Mouse (Mus musculus): ENCODE data around the gene Gdi2. TPM values are rescaled to one million over a fixed set of nuclear protein-coding genes. Genes with fewer than 3 reads are reported as not detected.
"Not testable (repeated sequence)": the region's sequence is repeated elsewhere in the genome, so short reads cannot be mapped to it uniquely, and the experiment has no call there.

The Gdi2 gene
- total RNA-seq (2014; rRNA removed): 185 and 300 TPM in 2 replicates
- polyA plus RNA-seq (2015; fragmentation: Nextera tagmentation; extraction: Ambion mirVana): 396 and 400 TPM in 2 replicates

- H3K4me2 ChIP-seq (ENCODE audit: low read depth, low read length): peak within 1 kb of the TSS; percentile 87
- H3K4me3 ChIP-seq (ENCODE audit: low read length): peak within 1 kb of the TSS; percentile 99
- DNase-seq (ENCODE audit: low spot score) (peak; percentile 98), ATAC-seq (peak; percentile 98)
- H3K9me3 ChIP-seq (ENCODE audit: low read length): no peaks in the 10 kb centered on the region
- H3K27me3 ChIP-seq (ENCODE audit: insufficient read depth, low read length): no peaks in the 10 kb centered on the region
- H3K9ac ChIP-seq (replicated peaks; ENCODE audit: low read length): peak within 1 kb of the TSS; percentile 97
- TF ChIP-seq CTCF (IDR thresholded peaks at IDR 0.05; ENCODE audit: low read depth): no peak
- 1% methylated on average over 28 of the region's 47 CpGs for WGBS
- peak within 1 kb of the TSS; percentile 100 for H3K27ac ChIP-seq
- peaks cover 26% of the 10 kb centered on the region for H3K4me1 ChIP-seq (ENCODE audit: insufficient read depth, low read length)
- H3K36me3 ChIP-seq (ENCODE audit: insufficient read depth, low read length): no peaks in the 10 kb centered on the region
Measured at GRCm38 (mm10) chr13:3537594-3538222, at the start of gene Gdi2. Gene Gdi2, plus strand, starts transcription at chr13:3538063.

GRCm38 (mm10) chr13:3495526-3495925, 42.3 kb upstream of the Gdi2 start:
- Histone ChIP-seq H3K9ac (replicated peaks; ENCODE audit: low read length) (no peak overlapping the region), H3K4me2 (ENCODE audit: low read depth, low read length) (no peak overlapping the region), H3K27me3 (ENCODE audit: insufficient read depth, low read length) (no peaks in the 10 kb centered on the region), H3K27ac (no peak overlapping the region), H3K36me3 (ENCODE audit: insufficient read depth, low read length) (no peaks in the 10 kb centered on the region), H3K4me3 (ENCODE audit: low read length) (no peak overlapping the region), H3K9me3 (ENCODE audit: low read length) (no peaks in the 10 kb centered on the region), H3K4me1 (ENCODE audit: insufficient read depth, low read length) (no peaks in the 10 kb centered on the region)
- no peak for ATAC-seq
- TF ChIP-seq CTCF (IDR thresholded peaks at IDR 0.05; ENCODE audit: low read depth): no peak
- no peak for DNase-seq (ENCODE audit: low spot score)
- 94% methylated on average over 4 of the region's 4 CpGs for WGBS

- not testable (repeated sequence) for H3K27ac ChIP-seq; DNase-seq (ENCODE audit: low spot score); H3K27me3 ChIP-seq (ENCODE audit: insufficient read depth, low read length); H3K4me1 ChIP-seq (ENCODE audit: insufficient read depth, low read length); H3K36me3 ChIP-seq (ENCODE audit: insufficient read depth, low read length); H3K4me2 ChIP-seq (ENCODE audit: low read depth, low read length); H3K4me3 ChIP-seq (ENCODE audit: low read length); H3K9me3 ChIP-seq (ENCODE audit: low read length); H3K9ac ChIP-seq (replicated peaks; ENCODE audit: low read length); ATAC-seq
- 76% methylated on average over 6 of the region's 6 CpGs for WGBS
Measured at GRCm38 (mm10) chr13:3501014-3501413, 36.8 kb upstream of the Gdi2 start.

GRCm38 (mm10) chr13:3515351-3515750, 22.5 kb upstream of the Gdi2 start:
- WGBS: 68% methylated on average over 6 of the region's 6 CpGs
- TF ChIP-seq CTCF (IDR thresholded peaks at IDR 0.05; ENCODE audit: low read depth): peak; percentile 44
- H3K27me3 ChIP-seq (ENCODE audit: insufficient read depth, low read length); DNase-seq (ENCODE audit: low spot score); H3K9ac ChIP-seq (replicated peaks; ENCODE audit: low read length); H3K36me3 ChIP-seq (ENCODE audit: insufficient read depth, low read length); ATAC-seq; H3K4me1 ChIP-seq (ENCODE audit: insufficient read depth, low read length); H3K4me3 ChIP-seq (ENCODE audit: low read length); H3K4me2 ChIP-seq (ENCODE audit: low read depth, low read length); H3K27ac ChIP-seq; H3K9me3 ChIP-seq (ENCODE audit: low read length): not testable (repeated sequence)

- not testable (repeated sequence) for H3K9me3 ChIP-seq (ENCODE audit: low read length); H3K27ac ChIP-seq; ATAC-seq; DNase-seq (ENCODE audit: low spot score); H3K4me3 ChIP-seq (ENCODE audit: low read length); H3K4me1 ChIP-seq (ENCODE audit: insufficient read depth, low read length); H3K9ac ChIP-seq (replicated peaks; ENCODE audit: low read length); H3K36me3 ChIP-seq (ENCODE audit: insufficient read depth, low read length); H3K4me2 ChIP-seq (ENCODE audit: low read depth, low read length); H3K27me3 ChIP-seq (ENCODE audit: insufficient read depth, low read length)
- 79% methylated on average over 4 of the region's 4 CpGs for WGBS
Measured at GRCm38 (mm10) chr13:3519357-3519756, 18.5 kb upstream of the Gdi2 start.

- not testable (repeated sequence) for H3K4me2 ChIP-seq (ENCODE audit: low read depth, low read length); H3K27me3 ChIP-seq (ENCODE audit: insufficient read depth, low read length); H3K36me3 ChIP-seq (ENCODE audit: insufficient read depth, low read length); H3K9me3 ChIP-seq (ENCODE audit: low read length); H3K9ac ChIP-seq (replicated peaks; ENCODE audit: low read length); DNase-seq (ENCODE audit: low spot score); H3K4me3 ChIP-seq (ENCODE audit: low read length); H3K27ac ChIP-seq; H3K4me1 ChIP-seq (ENCODE audit: insufficient read depth, low read length); ATAC-seq
- WGBS: 45% methylated on average over 1 of the region's 1 CpGs
Measured at GRCm38 (mm10) chr13:3519994-3520393, 17.9 kb upstream of the Gdi2 start.

GRCm38 (mm10) chr13:3523459-3523858, 14.4 kb upstream of the Gdi2 start:
- no peak overlapping the region for H3K27ac ChIP-seq
- no peak for TF ChIP-seq CTCF (IDR thresholded peaks at IDR 0.05; ENCODE audit: low read depth)
- DNase-seq (ENCODE audit: low spot score): peak; percentile 65
- peak; percentile 76 for ATAC-seq
- no peaks in the 10 kb centered on the region for H3K9me3 ChIP-seq (ENCODE audit: low read length)
- H3K9ac ChIP-seq (replicated peaks; ENCODE audit: low read length): no peak overlapping the region
- H3K4me2 ChIP-seq (ENCODE audit: low read depth, low read length): no peak overlapping the region
- 25% methylated on average over 6 of the region's 6 CpGs for WGBS
- H3K4me1 ChIP-seq (ENCODE audit: insufficient read depth, low read length): no peaks in the 10 kb centered on the region; the same call in 1 of the 2 replicates
- no peak overlapping the region for H3K4me3 ChIP-seq (ENCODE audit: low read length)
- H3K36me3 ChIP-seq (ENCODE audit: insufficient read depth, low read length): no peaks in the 10 kb centered on the region
- no peaks in the 10 kb centered on the region for H3K27me3 ChIP-seq (ENCODE audit: insufficient read depth, low read length)
